Mouse (Mus musculus): ENCODE data around the gene Elof1. TPM values are rescaled to one million over a fixed set of nuclear protein-coding genes. Genes with fewer than 3 reads are reported as not detected.

The Elof1 gene
- polyA plus RNA-seq, 1 experiment from 2014 or later: 176 TPM

DNA sequence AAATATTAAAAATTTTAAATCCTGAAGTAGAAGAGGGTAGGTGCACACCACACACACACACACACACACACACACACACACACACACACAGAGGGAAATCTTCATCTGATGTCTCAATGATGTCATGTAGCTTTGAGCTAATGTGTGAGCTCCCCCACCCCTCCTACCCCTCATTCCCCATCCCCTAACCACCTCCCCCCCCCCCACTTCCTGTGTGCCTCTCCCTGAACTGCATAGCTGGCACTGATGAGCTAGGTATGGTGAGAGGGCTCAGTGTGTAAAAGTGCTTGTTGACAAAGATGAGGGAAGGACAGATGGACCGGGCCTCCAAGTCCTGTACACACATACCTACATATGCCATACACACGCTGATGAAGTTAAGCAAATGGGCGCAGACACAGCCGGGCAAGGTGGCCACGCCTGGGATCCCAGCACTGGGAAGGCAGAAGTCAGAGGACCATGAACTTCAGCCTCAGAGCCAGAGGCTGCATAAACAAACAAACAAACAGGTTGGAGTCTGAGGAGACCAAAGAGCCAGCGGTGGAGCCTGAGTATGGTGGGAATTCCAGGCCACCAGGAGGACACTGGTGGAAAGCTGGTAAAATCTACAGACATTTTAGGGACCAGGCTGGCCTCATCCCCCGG is 17.4 kb upstream of the Elof1 start:
- H3K27me3 ChIP-seq (ENCODE audit: insufficient read depth, poor library complexity, severe bottlenecking): peaks cover 40% of the 10 kb centered on the region; the same call in 1 of the 2 replicates
- no peak for DNase-seq (ENCODE audit: low spot score)
- H3K4me3 ChIP-seq: peak overlapping the region; percentile 45
- H3K4me1 ChIP-seq: peaks cover 24% of the 10 kb centered on the region
- H3K9me3 ChIP-seq: no peaks in the 10 kb centered on the region
- H3K27ac ChIP-seq: peak overlapping the region; percentile 77
- no peaks in the 10 kb centered on the region for H3K36me3 ChIP-seq
- WGBS: 78% methylated on average over 7 of the region's 7 CpGs

DNA sequence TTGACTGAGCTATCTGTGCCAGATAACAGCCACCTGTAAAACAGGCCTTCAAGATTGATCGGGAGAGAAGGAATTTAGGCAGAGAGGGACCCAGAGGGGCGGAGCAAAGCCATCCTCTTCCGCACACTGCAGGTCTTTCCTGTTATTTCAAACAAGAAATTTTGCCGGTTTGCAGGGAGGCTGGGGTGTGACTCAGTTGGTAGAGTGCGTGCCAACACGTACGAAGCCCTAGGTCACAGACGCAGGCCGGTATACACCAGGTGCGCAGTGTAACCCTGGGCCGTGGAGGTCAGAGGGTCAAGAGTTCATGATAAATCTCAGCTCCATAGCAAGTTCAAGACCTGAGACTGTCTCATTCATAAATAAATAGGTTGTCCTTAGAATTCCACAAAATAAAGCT is 15.2 kb upstream of the Elof1 start:
- Histone ChIP-seq H3K4me3 (peak overlapping the region; percentile 53), H3K27ac (peak overlapping the region; percentile 74), H3K9me3 (no peaks in the 10 kb centered on the region), H3K4me1 (peaks cover 24% of the 10 kb centered on the region), H3K36me3 (no peaks in the 10 kb centered on the region), H3K27me3 (ENCODE audit: insufficient read depth, poor library complexity, severe bottlenecking) (peaks cover 34% of the 10 kb centered on the region; the same call in 1 of the 2 replicates)
- no peak for DNase-seq (ENCODE audit: low spot score)
- WGBS: 37% methylated on average over 11 of the region's 11 CpGs

DNA sequence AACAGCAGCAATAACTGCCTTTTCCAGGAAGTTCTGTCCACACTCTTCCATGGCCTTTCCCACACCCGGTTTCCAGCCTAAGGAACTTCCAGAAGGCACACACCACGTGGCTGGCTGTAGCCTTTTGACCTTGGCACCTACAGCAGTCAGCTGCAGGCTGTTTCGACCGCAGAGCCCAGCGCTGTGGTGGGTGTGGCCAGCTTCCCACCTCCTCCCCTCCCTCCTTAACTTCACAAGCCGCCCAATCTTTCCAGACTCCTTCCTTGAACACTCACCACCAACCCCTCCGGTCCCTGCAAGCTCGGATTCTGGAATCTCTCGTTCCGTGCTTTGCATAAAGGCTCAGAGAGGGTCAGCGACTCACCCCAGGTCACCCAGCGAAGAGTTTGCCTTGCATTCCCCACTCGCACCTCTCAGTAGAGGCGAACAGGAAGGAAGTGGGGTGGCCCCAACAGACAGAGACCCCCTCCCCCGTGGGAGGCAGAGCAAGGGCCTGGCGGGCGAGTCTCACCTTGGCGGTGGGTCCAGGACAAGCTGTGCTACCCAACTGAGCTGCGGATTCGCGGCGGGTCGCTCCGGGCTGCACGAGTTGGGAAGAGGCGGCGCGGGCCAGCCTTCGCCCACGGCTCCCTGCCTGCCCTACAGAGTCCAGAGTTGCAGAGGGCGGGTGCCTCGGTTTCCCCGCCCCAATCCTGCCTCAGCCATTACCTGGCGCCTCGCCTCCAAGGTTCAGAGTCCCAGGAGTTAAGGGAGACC is 14.4 kb upstream of the Elof1 start:
- no peak for DNase-seq (ENCODE audit: low spot score)
- Histone ChIP-seq H3K36me3 (no peaks in the 10 kb centered on the region), H3K4me1 (peaks cover 16% of the 10 kb centered on the region), H3K27ac (peak overlapping the region; percentile 74), H3K27me3 (ENCODE audit: insufficient read depth, poor library complexity, severe bottlenecking) (peaks cover 32% of the 10 kb centered on the region; the same call in 1 of the 2 replicates), H3K4me3 (peak overlapping the region; percentile 53), H3K9me3 (no peaks in the 10 kb centered on the region)
- WGBS: 2% methylated on average over 35 of the region's 35 CpGs

DNA sequence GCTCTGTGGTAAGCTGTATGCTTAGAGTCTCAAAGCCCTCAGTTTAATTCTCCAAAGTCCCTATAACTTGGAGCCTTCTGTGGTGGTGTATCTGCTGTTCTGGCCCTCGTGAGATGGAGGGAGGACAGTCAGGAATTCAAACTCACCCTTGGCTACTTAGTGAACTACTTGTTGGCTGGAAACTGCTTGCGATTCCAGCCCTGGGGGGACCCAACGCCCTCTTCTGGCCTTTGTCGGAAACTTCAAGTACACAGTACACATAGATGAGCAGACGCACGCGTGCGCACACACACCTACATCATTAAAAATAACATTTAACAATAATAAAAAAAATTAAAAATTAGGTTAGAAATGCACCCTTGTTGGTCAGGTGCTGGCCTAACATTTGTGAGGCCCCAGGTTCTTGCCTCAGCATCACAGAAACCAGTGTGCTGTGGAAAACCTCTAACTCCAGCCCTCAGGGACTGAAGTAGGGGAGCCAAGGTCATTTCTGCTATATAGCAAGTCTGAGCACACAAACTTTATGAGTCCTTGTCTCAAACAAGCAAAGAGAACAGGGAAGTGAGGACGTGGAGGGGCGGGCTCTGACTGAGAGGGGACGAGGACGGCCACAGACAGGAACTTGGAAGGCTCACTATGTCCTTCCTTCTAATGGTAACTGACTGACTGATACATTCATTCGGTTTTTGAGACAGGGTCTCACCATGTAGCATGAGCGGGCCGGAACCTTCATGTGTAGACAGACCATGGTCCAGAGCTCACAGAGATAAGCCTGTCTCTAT is 8.5 kb upstream of the Elof1 start:
- H3K27me3 ChIP-seq (ENCODE audit: insufficient read depth, poor library complexity, severe bottlenecking): peaks cover 9% of the 10 kb centered on the region; the same call in 1 of the 2 replicates
- no peaks in the 10 kb centered on the region for H3K9me3 ChIP-seq
- peaks cover 3% of the 10 kb centered on the region; the same call in 1 of the 2 replicates for H3K4me1 ChIP-seq
- H3K36me3 ChIP-seq: no peaks in the 10 kb centered on the region
- no peak for DNase-seq (ENCODE audit: low spot score)
- H3K4me3 ChIP-seq: no peak overlapping the region
- no peak overlapping the region for H3K27ac ChIP-seq
- 88% methylated on average over 15 of the region's 15 CpGs for WGBS

DNA sequence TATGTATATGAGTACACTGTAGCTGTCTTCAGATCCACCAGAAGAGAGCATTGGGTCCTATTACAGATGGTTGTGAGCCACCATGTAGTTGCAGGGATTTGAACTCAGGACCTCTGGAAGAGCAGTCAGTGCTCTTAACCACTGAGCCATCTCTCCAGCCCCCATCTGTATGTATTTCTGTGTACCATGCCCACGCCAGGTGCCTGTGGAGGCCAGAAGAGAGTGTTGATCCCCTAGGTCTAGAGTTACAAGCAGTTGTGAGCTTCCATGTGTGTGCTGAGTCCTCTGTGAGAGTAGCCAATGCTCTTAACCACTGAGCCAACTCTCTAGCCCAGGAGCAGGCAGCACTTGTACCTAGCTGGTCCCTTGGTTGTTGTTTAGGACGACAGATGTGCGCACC is 7.2 kb upstream of the Elof1 start:
- Histone ChIP-seq H3K4me1 (no peaks in the 10 kb centered on the region), H3K36me3 (no peaks in the 10 kb centered on the region), H3K4me3 (no peak overlapping the region), H3K27ac (no peak overlapping the region), H3K9me3 (no peaks in the 10 kb centered on the region), H3K27me3 (ENCODE audit: insufficient read depth, poor library complexity, severe bottlenecking) (0 out of 2 replicates have a peak, but pooled peaks cover 3% of the 10 kb centered on the region)
- WGBS: 87% methylated on average over 3 of the region's 3 CpGs
- no peak for DNase-seq (ENCODE audit: low spot score)

DNA sequence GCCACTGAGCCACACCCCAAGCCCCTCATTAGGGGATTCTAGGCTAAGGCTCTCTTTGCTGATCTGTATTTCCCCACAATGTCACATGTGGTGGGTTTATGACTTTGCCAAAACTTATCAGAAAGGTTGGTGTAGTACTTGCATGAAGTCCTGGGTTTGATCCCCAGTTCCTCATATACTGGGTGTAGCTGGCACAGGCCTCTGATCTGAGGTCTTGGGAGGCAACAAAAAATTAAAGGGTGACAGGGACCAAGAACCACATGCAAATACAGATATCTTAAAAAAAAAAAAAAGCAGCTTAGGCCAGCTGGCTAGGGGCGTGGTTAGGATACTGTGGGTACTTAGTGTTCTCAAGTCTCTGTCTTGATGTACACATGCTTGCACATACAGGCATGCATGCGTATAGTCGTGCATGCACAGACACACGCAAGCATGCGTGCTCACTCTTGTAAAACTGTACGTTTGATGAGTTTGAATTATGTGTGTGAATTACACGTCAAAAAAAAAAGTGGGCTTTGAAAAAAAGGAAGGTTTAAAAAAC is 6.2 kb upstream of the Elof1 start:
- Histone ChIP-seq H3K36me3 (no peaks in the 10 kb centered on the region), H3K4me1 (no peaks in the 10 kb centered on the region), H3K4me3 (no peak overlapping the region), H3K27ac (no peak overlapping the region), H3K9me3 (no peaks in the 10 kb centered on the region), H3K27me3 (ENCODE audit: insufficient read depth, poor library complexity, severe bottlenecking) (0 out of 2 replicates have a peak, but pooled peaks cover 3% of the 10 kb centered on the region)
- 84% methylated on average over 7 of the region's 7 CpGs for WGBS
- no peak for DNase-seq (ENCODE audit: low spot score)

DNA sequence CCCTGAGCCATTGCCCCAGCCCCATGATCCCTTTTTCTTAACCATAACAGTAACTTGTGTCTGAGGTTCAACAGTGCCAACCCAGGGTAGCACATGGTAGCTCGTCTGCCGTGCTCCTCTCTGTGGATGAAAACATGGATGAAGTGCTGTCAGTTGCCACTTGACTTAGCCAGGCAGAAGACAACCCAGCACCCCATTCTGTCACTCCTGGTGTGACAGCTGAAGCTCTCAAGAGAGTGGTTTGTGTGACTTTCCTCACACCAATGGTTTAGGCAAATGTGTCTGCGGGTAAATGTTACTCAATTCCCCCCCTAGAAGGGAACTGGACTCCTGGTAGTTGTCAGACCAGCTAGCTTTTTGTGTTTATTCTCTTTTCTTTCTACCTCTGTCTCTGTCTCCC is 5.0 kb upstream of the Elof1 start:
- no peak overlapping the region for H3K27ac ChIP-seq
- H3K4me3 ChIP-seq: no peak overlapping the region
- H3K36me3 ChIP-seq: no peaks in the 10 kb centered on the region
- H3K4me1 ChIP-seq: peaks cover 7% of the 10 kb centered on the region; the same call in 1 of the 2 replicates
- no peak for DNase-seq (ENCODE audit: low spot score)
- H3K27me3 ChIP-seq (ENCODE audit: insufficient read depth, poor library complexity, severe bottlenecking): 0 out of 2 replicates have a peak, but pooled peaks cover 3% of the 10 kb centered on the region
- no peaks in the 10 kb centered on the region for H3K9me3 ChIP-seq
- 63% methylated on average over 3 of the region's 3 CpGs for WGBS

DNA sequence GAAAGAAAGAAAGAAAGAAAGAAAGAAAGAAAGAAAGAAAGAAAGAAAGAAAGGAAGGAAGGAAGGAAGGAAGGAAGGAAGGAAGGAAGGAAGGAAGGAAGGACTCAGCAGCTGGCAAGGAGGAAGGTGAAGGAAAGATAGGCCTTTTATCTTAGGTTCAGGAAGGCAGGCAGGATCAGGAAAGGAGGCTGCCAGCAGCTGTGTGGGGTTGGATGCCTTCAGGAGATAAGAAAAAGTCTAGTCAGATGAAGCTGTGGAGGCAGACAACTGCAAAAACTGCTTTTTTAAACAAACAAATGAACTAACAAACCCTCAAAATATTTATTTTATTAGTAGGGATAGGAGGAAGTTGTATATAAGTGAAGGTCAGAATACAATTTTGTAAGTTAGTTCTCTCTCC is 4.6 kb upstream of the Elof1 start:
- Histone ChIP-seq H3K27ac (no peak overlapping the region), H3K36me3 (no peaks in the 10 kb centered on the region), H3K9me3 (no peaks in the 10 kb centered on the region), H3K4me3 (no peak overlapping the region), H3K4me1 (peaks cover 7% of the 10 kb centered on the region; the same call in 1 of the 2 replicates), H3K27me3 (ENCODE audit: insufficient read depth, poor library complexity, severe bottlenecking) (no peaks in the 10 kb centered on the region)
- DNase-seq (ENCODE audit: low spot score): no peak

DNA sequence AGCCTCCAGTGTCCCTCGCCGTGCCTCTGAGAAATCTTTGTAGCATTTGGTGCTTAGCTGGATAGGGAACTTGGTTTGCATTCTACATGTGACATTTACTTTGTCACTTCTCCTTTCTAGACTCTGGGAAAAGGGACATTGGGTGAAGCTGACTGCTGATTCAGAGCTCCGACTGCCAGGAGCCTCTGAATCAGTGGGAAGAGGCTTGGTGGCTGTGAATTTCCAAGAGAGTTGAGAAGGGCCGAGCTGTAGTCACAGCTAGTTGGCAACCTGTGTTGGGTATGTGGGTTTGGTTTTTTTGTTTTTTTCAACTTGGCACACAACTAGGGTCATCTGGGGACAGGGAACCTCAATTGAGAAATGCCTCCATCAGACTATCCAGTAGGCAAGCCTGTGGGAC is 2.6 kb upstream of the Elof1 start:
- no peaks in the 10 kb centered on the region for H3K27me3 ChIP-seq (ENCODE audit: insufficient read depth, poor library complexity, severe bottlenecking)
- H3K27ac ChIP-seq: no peak overlapping the region
- no peak for DNase-seq (ENCODE audit: low spot score)
- 89% methylated on average over 4 of the region's 4 CpGs for WGBS
- no peak overlapping the region for H3K4me3 ChIP-seq
- peaks cover 15% of the 10 kb centered on the region for H3K4me1 ChIP-seq
- H3K9me3 ChIP-seq: no peaks in the 10 kb centered on the region
- H3K36me3 ChIP-seq: 0 out of 2 replicates have a peak, but pooled peaks cover 2% of the 10 kb centered on the region

DNA sequence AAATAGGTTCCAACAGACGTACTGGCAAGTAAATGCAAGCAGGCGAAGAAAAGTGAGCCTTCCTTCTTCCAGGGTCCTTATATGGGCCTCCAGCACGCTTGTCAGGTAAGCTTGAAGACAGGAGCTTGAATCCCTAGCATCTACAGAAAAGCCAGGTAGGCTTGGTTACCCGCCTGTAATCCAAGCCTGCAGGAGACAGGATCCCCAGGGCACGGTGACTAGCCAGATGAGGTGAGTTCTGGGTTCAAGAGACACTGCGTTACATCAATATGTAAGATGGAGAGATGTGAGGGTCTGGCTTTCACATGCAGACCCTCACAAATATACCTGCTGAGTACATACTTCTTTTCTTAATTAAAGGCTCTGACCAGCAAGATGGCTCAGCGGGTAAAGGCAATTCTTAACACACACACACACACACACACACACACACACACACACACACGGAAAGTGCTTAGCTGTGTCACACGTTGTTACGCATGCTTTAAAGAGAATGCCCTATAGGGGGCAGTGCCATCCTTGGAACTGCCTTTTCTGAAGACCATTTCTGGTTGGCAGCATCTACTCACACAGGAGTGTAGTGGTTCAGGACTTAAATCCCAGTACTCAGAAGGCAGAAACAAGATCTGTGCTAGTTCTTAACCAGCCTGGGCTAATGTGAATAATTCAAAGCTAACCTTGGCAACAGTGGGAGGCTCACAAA is 933 bp upstream of the Elof1 start:
- H3K36me3 ChIP-seq: peaks cover 16% of the 10 kb centered on the region
- 41% methylated on average over 10 of the region's 10 CpGs for WGBS
- peak overlapping the region; percentile 92 for H3K27ac ChIP-seq
- no peaks in the 10 kb centered on the region for H3K9me3 ChIP-seq
- DNase-seq (ENCODE audit: low spot score): peak; percentile 85
- H3K4me1 ChIP-seq: peaks cover 15% of the 10 kb centered on the region
- H3K27me3 ChIP-seq (ENCODE audit: insufficient read depth, poor library complexity, severe bottlenecking): no peaks in the 10 kb centered on the region
- H3K4me3 ChIP-seq: peak overlapping the region; percentile 94

DNA sequence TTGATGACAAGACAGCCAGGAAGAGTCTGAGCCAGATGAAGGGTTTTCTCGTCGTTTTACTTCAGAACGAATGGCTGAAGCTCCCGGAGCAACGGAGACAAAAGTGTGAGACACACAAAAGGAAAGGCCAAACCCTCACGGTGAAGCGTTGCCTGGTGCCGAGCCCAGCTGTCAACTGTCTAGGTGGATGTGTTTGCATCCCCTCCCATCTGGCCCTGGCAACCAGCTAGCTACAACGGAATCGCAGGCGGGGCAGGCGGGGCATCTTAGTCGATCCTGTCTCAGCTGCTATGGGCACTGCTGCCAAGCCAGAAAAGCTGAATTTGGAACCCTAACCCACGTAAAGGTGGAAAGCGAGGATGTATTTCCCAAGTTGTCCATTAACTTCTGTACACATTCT is 886 bp downstream of the Elof1 start:
- DNase-seq (ENCODE audit: low spot score): no peak
- Histone ChIP-seq H3K9me3 (no peaks in the 10 kb centered on the region), H3K36me3 (peaks cover 35% of the 10 kb centered on the region), H3K4me3 (peak overlapping the region; percentile 94), H3K27ac (peak overlapping the region; percentile 92), H3K27me3 (ENCODE audit: insufficient read depth, poor library complexity, severe bottlenecking) (no peaks in the 10 kb centered on the region), H3K4me1 (peaks cover 15% of the 10 kb centered on the region)
- WGBS: 37% methylated on average over 15 of the region's 15 CpGs

DNA sequence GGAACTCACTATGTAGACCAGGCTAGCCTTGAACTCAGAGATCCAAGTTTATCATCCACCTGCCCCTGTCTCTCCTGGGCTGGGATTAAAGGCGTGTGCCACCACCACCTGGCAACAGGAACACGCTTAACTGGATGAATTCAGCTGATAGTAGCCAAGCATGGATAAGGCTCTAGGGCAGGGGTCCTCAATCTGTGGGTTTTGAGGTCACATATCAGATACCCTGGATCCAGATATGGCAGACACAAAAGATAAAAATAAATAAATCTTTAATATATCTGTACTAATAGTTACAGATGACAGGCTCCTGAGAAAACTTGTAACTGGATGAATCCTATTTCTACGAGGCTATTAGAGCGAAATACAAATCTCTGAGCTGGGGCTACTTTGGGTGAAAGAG is 1.3 kb downstream of the Elof1 start:
- DNase-seq (ENCODE audit: low spot score): no peak
- peaks cover 15% of the 10 kb centered on the region for H3K4me1 ChIP-seq
- peaks cover 37% of the 10 kb centered on the region for H3K36me3 ChIP-seq
- no peaks in the 10 kb centered on the region for H3K27me3 ChIP-seq (ENCODE audit: insufficient read depth, poor library complexity, severe bottlenecking)
- H3K27ac ChIP-seq: no peak overlapping the region
- peak overlapping the region; percentile 94; the same call in 1 of the 2 replicates for H3K4me3 ChIP-seq
- H3K9me3 ChIP-seq: no peaks in the 10 kb centered on the region
- 92% methylated on average over 4 of the region's 4 CpGs for WGBS
